Mouse (Mus musculus) mature B cell (primary cell): ENCODE data around the gene Gabrr1.
"Not testable (repeated sequence)": the region's sequence is repeated elsewhere in the genome, so short reads cannot be mapped to it uniquely, and the experiment has no call there.

ENCODE experiments used
- in situ Hi-C: fragments of 300-500 bp; cut with MboI; formaldehyde crosslinking; loops from 2 replicates; pipeline ENCODE4 v1.14.3; 2019

Gabrr1 gene

DNA sequence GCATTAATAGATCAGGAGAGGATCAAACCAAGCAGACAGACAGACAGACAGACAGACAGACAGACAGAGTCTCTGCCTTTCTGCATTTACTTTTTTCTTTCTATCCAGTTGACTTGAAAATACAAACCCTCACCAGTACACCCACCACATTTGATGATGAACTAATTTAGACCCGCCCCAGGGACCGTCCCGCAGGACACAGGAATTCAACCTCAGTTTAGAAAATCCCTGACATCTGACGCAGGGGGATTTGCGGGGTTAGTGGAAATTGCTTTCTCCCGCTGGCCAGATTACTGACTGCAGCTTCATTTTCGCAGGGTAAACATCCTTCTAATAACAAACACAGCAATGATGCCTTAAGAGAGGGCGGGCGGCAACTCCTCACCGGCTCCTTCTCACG lies at the start of gene Gabrr1:
Gene Gabrr1, plus strand, starts transcription at position 301 of the 400 bp plus-strand sequence.
- in situ Hi-C loops, result no loop called here

DNA sequence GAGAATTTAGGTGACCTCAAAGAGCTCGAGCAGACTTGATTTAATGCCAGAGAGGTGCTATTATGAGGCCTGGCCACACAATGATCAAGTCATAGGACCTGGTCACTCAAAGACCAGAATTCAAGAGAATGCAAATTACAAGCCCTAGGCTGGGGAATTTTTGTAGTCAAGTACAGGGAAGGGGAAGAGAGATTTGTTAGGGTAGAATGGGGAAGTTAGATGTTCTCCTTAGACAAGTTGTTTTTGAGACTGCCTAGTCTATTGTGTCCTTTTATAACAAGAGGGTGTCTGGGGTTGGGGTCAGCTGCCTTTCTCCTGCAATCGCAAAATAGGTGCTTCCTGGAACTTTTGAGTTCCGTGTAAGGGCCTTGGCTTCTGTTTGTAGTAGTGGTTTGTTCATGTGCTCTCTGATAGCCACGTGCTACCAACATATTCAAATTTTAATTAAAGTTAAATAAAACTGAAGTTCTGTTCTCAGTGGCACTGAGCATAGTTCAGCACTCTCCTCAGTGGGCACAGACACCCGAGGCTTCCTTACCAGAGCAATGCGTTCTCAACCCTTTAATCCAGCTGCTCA lies 33.1 kb upstream of the Gabrr1 start:
- in situ Hi-C loops, result no loop called here

DNA sequence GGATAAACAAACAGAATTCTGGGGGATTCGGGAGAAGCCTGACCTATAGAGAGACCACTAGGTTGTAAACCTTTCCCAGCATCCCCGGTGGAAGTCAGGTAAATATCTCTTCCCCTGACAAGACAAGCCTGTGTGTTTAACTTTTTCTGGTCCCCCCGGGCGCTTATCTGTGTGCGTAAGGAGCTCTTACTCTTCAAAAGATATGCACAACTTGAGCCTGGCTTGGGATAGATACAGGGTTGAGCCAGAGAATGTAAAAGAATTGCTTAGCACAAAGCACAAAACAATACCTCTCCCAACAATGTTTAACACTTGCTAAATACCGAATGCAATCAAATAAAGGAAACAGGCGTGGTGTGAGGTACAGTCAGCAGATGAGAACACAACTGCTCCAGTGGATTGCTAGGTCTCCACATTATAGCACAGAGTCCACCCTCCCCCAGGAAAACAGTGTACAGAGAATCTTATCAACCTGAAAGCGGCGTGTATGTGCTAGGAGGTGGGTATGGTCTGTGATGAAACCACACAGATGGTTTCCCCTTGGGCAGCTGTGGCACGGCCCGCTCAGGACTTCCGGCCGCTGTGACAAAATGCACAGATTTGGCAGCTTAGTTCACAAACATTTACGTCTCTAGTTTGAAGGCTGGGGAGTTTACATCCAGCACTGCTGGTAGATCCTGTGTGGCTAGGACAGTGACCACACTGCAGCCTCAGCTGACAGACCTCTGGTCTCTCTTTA lies 22.4 kb upstream of the Gabrr1 start:
- in situ Hi-C loops, result no loop called here

DNA sequence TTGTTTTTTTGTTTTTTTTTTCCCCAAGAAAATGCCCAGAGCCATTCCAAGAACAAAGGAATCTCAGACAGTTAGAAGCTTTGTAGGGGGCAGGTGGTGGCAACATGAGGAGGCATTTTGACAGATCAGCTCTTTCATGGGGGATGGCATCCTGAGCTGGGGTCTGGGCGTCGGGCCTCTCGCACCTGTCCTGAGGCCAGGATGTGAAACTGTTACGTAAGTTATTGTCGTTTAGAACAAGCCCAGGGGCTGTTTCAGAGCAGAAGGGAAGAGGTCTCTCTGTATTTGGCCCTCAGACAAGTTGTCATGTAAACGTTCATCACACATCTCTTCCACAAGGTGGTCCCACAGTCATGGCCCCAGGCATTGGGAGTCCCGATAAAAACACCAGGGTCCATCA lies 21.5 kb upstream of the Gabrr1 start:
- in situ Hi-C loops, result no loop called here

DNA sequence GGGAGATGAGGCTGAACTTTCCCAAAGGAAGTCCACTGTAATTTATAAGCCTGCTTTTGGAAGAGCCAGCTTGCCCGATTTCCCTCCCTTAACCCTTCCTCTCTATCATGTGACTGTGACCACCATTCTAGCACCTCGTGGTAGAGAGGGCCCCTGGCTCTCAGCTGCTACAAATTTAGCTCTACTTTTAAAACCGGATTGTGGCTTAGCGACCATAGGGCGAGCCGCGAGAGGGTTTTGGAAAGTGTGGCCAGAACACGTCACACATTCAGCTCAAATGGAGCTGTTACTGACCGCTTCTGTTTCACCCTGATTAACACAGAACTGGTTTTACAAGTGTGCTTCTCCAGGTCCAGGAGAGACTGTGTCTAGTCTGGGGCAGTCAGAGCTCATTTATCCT lies 21.0 kb upstream of the Gabrr1 start:
- in situ Hi-C loops, result no loop called here

DNA sequence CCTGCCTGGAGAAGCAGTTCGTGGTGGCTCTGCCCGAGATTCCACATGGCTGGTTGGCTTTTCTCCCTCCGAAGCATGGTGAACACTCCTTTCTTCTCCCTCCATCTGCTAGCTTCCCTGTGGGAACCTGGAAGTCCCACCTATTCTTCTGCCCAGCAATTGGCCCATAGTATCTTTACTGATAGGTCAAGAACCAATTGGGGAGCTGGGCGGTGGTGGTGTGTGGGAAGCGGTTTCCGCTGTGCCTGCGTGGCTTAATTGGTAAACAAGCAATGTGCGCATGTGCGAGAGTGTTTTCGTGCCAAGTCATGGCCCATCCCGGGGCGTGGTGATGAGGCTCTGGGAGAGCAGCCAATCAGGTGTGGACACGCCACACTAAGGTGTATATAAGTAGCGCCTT lies 19.5 kb upstream of the Gabrr1 start:
- in situ Hi-C loops, result not testable (repeated sequence)

DNA sequence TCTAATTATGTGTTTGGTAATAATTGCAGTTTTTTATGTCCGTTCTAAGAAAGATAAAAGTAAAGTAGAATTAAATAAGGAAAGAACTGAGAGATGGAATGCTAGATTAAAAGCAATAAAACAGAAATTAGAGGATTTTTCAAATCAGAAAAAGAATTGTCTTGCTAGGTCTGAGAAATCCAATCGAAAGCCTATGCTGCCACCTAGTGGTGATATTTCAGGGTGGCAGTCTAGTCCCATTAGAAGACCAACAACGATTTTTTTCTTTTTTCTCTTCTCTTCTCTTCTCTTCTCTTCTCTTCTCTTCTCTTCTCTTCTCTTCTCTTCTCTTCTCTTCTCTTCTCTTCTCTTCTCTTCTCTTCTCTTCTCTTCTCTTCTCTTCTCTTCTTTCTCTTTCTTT lies 13.2 kb upstream of the Gabrr1 start:
- in situ Hi-C loops, result not testable (repeated sequence)

DNA sequence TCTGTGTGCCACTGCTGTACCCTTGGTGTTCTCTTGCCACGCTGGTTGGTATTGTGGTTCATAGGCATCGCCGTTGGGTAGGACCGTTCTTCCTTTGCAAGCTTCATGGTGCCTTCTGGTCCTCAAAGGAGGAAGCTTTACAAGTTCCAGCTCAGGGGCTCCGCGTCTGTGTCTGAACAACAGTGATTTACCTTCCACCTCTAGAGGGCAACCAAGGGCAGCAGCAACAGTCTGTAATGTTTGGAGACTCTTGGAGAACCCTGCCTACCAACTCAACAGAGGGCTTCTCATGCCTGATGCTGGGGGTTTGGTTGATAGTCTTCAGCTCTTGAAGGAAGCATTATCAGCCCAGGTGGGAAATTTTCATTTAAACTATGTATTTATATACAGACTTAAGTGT lies 7.8 kb upstream of the Gabrr1 start:
- in situ Hi-C loops, result no loop called here

DNA sequence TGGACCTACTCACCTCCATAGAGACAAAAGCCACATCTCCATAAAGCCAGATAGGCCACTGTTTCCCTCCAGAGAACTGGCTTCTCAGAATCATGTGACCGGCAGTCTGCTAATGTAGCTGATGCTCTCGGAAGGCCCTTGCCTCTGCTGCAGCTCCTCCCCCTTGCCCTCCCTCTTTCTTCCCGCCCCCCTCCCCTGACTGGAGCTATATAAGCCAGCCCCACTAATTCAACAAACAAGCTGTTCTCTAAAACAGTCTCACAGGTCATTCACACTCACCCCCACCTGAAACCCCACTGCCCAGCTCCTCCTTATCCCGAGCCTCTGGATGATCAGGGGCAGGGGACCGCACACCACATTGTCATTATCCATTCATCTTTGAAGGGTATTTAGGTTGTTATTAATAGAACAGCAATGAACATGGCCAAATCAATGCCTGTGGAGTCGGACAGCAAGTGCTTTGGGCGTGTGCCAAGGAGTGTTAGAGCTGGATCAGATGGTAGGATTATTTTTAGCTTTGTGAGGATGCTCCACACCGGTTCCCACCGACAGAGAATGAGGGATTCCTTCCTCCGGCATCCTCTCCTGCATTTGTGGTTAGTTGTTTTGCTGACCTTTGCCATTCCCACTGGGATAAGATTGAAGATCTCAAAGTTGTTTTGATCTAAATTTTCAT lies 6.8 kb upstream of the Gabrr1 start:
- in situ Hi-C loops, result no loop called here

DNA sequence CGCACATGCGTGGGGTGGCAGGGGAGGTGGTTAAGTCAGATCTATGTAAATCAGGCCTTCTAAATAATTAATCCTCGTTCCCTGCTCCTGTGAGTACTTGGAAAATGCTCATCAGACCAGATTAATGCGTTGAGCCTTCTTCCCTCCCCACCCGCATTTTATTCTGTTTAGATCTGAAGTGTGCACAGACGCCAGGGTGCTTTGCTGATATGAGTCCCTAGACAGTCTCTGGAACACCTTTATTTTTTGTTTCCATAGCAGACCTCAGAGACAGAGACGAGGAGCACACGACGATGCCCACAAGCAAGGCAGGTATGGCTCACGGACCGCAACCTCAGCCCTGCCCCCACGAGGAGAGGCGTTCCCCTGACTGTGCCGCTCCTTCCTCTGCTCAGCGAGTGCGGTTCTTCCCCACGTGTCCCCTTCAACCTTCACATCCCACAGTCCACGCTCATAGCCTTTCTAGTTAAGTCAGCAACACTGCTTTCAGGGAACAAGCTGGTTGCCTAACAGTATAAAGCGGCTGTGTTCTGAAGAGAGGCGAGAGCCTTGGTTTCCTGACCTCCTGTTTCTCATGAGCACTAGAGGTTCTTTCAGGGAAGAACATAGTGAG lies 14.5 kb downstream of the Gabrr1 start:
- in situ Hi-C loops, result no loop called here

DNA sequence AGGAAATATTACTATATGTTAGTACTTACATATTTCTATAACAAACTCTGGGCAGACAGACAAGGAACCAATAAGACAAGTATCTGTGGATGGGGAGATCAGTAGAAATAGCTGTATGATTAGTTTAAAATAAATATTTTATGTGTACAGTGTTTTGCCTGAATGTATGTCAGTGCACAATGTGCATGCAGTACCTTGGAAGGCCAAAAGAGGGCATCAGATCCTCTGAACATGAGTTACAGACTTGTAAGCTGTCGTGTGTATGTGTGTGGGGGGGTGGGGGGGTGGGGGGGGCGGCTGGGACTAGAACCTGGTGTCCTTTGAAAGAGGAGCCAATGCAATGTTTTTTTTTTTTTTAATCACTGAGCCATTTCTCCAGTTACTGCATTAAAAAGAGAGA lies 15.5 kb downstream of the Gabrr1 start:
- in situ Hi-C loops, result no loop called here

DNA sequence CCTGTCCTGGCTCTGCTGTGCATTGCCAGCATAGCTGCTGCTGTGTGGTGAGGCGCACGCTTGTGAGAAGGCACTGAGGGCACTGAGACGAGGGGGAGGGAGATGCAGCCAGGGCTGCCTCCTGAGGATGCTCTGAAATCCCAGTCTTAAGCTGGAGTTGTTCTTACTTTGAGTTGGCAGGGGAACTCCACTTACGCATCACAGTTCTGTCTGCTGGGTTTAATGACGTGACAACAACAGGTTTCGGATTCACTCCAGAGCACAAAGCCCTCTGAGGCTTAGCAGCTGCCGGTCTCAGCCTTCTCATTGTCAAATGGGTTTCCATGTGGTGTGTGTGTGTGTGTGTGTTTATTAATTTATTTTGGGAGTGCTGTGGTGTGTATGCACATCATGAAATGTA lies 16.8 kb downstream of the Gabrr1 start:
- in situ Hi-C loops, result no loop called here

DNA sequence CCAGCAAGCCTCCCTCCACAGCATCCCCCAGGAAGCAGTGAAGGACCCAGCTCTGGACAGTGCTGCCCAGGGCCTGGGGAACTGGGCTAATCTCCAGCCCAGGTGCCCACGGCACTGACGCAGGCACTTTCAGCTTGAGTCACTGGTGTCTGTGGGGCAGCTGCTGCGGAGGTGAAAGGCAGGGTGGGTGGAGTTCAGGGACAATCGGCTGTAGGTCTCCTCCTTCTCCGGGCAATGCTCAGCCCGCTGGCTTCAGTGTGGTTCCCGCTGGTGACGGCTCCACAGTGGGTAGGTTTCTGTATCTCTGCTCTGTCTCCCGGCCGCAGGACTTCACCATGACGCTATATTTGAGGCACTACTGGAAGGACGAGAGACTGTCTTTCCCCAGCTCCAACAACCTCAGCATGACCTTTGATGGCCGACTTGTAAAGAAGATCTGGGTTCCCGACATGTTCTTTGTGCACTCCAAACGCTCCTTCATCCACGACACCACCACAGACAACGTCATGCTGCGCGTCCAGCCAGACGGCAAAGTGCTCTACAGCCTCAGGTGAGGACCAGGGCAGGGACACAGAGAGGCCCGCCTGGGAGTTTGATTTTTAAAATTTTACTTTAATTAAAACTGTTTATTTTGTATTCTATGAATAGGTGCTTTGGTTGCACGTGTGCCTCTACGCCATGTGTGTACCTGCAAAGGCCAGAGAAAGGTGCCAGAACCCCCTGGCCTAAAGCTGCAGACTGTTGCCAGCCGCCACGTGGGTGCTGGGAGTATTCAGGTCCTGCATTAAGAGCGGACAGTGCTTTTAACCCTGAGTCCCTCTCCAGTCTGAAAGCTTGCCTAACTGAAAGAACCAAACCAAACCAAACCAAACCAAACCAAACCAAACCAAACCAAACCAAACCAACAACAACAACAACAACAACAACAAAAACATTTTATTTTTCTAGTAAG lies 20.0 kb downstream of the Gabrr1 start:
- in situ Hi-C loops, result loop anchor here (5.0 kb wide), 1 partner anchor 140 kb away; the partner anchor contains the start of gene Pnrc1

DNA sequence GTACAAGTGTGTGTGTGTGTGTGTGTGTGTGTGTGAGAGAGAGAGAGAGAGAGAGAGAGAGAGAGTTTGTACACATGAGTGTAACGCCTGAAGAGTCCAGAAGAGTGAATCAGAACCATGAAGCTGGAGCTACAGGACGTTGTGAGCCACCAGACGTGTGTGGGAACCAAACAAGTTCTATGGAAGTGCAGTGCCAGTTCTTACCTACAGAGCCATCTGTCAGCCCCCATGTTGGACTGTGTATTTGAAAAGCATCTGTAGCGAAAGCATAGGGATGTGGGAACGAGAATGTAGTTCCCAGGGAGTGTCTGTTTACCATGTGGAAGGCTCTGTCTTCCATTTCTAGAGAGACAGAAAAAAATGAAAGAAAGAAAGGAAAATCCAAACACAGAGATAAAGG lies 51.2 kb downstream of the Gabrr1 start:
- in situ Hi-C loops, result no loop called here

DNA sequence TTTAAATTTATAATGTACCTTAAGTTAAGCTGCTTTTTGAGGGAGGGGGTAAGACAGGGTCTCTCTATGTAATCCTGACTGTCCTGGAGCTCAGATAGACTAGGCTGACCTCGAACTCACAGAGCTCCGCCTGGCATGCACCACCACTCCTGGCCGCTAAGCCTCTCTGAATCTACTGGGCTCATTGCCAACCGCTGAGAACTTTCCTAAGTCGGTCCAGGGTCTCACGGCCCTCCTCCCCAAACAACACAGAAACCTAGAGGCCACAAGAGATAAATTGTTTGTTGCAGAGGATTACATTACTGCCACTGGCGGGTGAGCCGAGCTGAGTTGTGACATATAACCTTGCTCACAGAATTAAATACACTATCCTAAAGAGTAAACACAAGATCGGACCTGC lies 55.8 kb downstream of the Gabrr1 start:
- in situ Hi-C loops, result no loop called here

DNA sequence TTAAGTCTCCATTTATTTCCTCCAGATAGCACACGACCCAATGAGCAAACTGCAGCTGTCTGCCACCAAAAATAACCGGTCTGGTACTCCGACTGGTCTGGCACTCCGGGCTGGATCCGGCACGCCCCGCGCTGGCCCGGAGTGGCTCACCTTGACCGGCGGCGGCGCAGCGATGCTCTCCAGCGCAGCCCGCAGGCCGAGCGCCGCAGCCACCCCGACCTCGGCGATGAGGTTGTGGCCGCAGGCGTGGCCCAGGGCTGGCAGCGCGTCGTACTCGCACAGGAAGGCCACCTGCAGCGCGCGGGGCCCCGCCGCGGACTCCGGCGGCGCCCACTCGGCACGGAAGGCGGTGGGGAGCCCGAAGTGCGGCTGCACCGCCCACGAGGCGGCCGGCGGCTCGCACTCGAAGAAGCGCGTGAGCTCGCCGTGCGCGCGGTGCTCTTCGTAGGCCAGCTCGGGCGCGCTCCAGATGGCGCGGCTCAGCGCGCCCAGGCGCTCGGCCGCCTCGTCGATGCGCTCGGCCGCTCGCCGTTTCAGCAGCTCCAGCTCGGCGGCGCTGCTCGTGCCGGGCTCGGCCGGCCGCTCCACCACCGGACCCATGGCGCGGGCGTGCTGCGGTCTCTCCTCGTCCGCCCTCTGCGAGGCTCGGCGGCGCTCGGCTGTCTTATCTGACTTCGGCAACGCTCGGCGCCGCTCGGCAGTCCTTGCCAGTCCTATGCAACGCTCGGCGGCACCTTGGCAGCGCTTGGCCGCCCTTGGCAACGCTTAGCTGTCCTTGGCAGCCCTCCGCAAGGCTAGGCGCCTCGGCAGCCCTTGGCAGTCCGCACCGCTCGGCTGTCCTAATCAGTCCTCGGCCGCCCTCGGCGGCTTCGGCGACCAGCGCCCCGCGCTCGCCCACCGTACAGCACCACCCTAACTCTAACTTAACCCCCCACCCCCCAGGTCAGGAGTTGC lies 56.7 kb downstream of the Gabrr1 start:
- in situ Hi-C loops, result no loop called here

DNA sequence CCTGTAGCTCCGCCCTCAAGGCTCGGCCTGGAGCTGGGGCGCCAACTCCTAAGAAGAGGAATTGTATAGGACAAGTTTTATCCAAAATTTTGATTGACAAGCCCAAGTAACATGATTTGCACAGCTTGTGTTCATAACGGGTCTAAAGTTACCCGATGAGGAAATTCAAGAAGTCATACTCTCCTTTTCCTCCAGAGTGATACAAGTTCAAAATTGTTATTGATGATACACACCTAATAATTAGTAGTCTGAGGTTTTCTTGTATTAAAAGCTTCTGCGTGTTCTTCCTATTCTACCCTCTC lies 57.4 kb downstream of the Gabrr1 start, which contains the start of gene Pm20d2:
Gene Pm20d2, minus strand, starts transcription at position 3 of the 302 bp plus-strand sequence.
- in situ Hi-C loops, result no loop called here

DNA sequence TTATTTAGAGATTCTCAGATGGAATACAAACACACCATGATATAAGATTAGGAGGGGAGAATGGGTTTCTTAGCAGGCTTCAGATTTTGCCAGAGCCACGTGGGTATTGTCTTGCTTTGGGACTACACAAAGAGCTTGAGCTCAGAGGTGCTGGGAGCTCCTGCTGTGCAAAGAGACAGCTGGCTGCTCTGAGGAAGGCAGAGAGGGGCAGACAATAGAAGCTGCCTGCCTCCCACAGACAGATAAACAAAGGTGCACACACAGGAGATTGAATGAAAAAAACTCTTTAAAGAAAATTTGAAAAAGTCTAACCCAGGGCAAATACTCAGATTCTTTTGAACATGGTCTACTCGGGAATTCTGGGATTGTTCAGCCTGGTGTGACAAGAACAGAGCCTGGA lies 65.8 kb downstream of the Gabrr1 start:
- in situ Hi-C loops, result no loop called here

DNA sequence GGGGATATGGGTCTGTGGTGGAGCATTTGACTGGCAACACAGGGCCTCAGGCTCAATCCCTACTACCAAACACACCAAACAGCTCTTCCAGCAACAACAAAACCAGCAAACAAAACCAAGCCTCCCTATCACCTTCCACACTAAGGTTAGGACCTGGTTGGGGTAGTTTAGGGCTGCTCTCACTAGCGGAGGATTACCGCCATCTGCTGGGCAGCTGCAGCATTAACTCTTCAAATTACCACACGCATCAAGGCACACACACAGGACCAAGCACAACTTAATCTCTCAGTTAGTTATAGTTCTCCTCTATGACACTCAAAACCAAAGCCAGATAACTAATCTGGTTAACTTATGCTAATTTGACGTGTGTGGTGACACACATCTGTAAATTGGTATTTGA lies 72.4 kb downstream of the Gabrr1 start:
- in situ Hi-C loops, result no loop called here

DNA sequence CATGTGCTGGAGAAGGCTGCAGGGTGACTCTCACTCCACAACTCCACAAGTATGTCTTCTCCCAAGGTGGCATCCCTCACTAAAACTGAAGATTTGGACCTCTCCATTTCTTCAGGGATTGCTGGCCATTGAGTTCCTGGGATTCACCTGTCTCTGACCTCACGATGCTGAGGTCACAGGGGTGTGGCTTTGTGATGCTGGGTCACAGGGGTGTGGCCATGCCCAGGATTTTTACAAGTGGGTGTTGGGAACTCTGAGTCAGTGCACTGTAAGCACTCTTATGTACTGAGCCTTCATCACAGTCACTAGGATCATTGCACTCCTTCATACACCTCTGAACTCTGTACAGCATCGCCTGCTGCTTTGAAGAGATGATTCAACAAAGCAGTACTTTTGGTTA lies 75.2 kb downstream of the Gabrr1 start:
- in situ Hi-C loops, result no loop called here
